Mouse (Mus musculus) olfactory bulb, adult 2 months (tissue): ENCODE results near the gene Gm10840.

ENCODE experiments used
- CTCF ChIP-seq: fragments of 200-500 bp; IDR thresholded peaks from 2 replicates; pipeline ENCODE4 v1.5.1; 2012; ENCODE audit warnings: low read depth, mild to moderate bottlenecking, low read length, moderate library complexity; ENCODE audit not compliant: insufficient read depth
- POLR2A ChIP-seq: fragments of 200-500 bp; IDR thresholded peaks from 2 replicates; pipeline ENCODE4 v1.6.1; 2012; ENCODE audit warnings: mild to moderate bottlenecking, low read depth, low read length, moderate library complexity; ENCODE audit not compliant: insufficient read depth

DNA sequence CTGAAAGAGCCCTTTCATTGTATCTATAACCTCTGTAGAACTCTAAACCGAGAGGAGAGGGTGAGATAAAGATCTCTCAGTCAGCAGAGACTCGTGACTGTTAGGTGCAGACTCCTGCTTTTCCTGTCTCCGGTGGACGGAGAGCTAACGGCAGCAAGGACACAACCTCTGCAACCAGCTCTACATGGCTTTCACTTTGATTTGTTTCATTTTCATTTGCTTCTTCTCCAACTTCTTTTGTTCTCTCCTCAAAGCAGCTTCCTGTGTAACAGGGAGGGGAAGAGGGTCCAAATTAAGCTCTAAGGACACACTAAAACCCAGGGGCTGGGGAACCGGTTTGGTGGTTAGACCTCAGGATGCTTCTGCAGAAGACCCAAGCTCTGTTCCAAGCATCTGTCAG, 40.1 kb downstream of the Gm10840 start:
- no peak for TF ChIP-seq POLR2A
- no peak for TF ChIP-seq CTCF
